Mouse (Mus musculus): ENCODE data around the gene Rrm2. TPM values are rescaled to one million over a fixed set of nuclear protein-coding genes. Genes with fewer than 3 reads are reported as not detected.
A peak's percentile ranks its signal among the peaks of the same experiment; 100 is the strongest.

Gene Rrm2
- polyA plus RNA-seq, 1 experiment from 2014 or later = 439 TPM

DNA sequence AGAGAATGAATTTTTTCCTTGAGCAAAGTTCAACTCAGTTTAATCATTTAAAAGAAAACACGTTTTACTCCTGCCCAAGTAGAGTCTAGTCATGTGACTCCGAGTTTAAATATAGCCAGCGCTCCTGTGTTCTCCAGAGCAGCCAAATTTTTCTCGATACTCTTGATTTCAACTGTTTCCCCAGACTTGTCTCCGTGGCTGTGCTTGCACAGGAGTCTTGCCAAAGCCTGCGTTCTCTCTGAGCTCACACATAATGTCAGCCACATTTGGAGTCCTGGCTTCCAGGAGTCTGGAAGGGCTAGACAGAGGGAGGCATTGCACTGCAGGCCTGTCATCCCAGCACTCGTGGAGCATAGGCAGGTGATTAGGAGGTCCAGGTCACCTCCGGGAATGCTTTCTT, 25.5 kb upstream of the Rrm2 start:
- ATAC-seq (ENCODE audit: insufficient number of reproducible peaks, low FRiP score, low TSS enrichment, low read depth) (no peak), DNase-seq (ENCODE audit: low spot score) (no peak)
- Histone ChIP-seq H3K27me3 (ENCODE audit: control insufficient read depth, insufficient read depth, low read length) (peaks cover 25% of the 10 kb centered on the region), H3K27ac (replicated peaks; ENCODE audit: low read depth, low read length) (no peak overlapping the region), H3K9ac (ENCODE audit: low read length) (no peak overlapping the region), H3K4me3 (ENCODE audit: low read depth, low read length) (no peak overlapping the region), H3K9me3 (ENCODE audit: control insufficient read depth, low read length) (no peaks in the 10 kb centered on the region), H3K36me3 (ENCODE audit: control insufficient read depth, insufficient read depth, low read length) (no peaks in the 10 kb centered on the region), H3K4me2 (ENCODE audit: low read depth, severe bottlenecking) (no peak overlapping the region), H3K4me1 (ENCODE audit: control insufficient read depth, insufficient read depth, low read length) (no peaks in the 10 kb centered on the region; the same call in 1 of the 2 replicates)
- 57% methylated on average over 8 of the region's 8 CpGs for WGBS

DNA sequence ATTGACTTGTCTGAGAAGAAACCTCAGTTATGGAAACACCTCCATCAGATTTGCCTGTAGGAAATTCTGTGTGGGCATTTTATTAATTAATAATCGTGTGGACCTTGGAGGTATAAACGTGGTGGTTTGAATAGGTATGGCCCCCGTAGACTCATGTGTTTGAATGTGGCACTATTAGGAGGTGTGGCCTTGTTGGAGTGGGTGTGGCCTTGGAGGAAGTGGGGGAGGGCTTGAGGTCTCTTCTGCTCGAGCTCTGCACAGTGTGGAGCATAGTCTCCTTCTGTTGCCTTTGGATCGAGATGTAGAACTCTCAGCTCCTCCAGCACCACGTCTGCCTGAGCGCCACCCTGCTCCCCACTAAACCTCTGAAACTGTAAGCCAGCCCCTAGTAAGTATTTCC, 24.6 kb upstream of the Rrm2 start:
- H3K4me3 ChIP-seq (ENCODE audit: low read depth, low read length) = no peak overlapping the region
- H3K27ac ChIP-seq (replicated peaks; ENCODE audit: low read depth, low read length) = no peak overlapping the region
- no peak overlapping the region for H3K4me2 ChIP-seq (ENCODE audit: low read depth, severe bottlenecking)
- H3K9me3 ChIP-seq (ENCODE audit: control insufficient read depth, low read length) = no peaks in the 10 kb centered on the region
- no peak for ATAC-seq (ENCODE audit: insufficient number of reproducible peaks, low FRiP score, low TSS enrichment, low read depth)
- no peaks in the 10 kb centered on the region for H3K36me3 ChIP-seq (ENCODE audit: control insufficient read depth, insufficient read depth, low read length)
- no peak overlapping the region for H3K9ac ChIP-seq (ENCODE audit: low read length)
- DNase-seq (ENCODE audit: low spot score) = no peak
- no peaks in the 10 kb centered on the region; the same call in 1 of the 2 replicates for H3K4me1 ChIP-seq (ENCODE audit: control insufficient read depth, insufficient read depth, low read length)
- 75% methylated on average over 7 of the region's 7 CpGs for WGBS
- H3K27me3 ChIP-seq (ENCODE audit: control insufficient read depth, insufficient read depth, low read length) = peaks cover 25% of the 10 kb centered on the region

DNA sequence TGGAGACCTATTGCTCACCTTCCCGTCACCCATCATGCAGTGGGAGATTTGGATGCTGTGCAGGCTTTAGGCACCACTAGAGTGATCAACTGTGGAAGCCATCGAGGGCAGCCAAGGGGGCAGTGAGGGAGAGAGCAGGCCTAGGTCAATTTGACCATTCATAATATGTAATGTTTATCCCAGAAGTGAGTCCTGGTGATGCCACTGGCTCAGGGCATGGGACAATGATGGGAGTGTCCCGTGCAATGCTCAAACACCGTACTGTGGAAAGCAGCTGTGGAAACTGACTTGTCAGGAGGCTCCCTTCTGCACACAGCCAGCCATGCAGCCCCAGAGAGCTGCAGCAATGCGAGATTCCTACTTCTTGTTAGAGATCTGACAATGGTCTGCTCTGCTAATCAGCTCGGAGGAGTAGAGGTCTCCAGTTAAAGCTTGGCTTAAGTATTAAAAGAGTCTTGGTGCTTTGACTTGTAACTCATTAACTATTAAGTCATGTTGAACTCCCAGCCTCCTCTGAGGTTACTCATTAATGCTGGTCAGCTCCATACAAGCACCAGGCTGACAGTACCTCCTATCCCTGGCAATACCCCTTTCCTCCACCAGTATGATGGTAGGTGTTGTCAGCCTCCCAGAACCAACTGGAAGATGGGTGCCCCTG, 21.9 kb upstream of the Rrm2 start:
- peaks cover 16% of the 10 kb centered on the region for H3K27me3 ChIP-seq (ENCODE audit: control insufficient read depth, insufficient read depth, low read length)
- H3K9ac ChIP-seq (ENCODE audit: low read length) = no peak overlapping the region
- no peak overlapping the region for H3K4me2 ChIP-seq (ENCODE audit: low read depth, severe bottlenecking)
- H3K9me3 ChIP-seq (ENCODE audit: control insufficient read depth, low read length) = no peaks in the 10 kb centered on the region
- ATAC-seq (ENCODE audit: insufficient number of reproducible peaks, low FRiP score, low TSS enrichment, low read depth) = no peak
- WGBS = 74% methylated on average over 6 of the region's 6 CpGs
- H3K36me3 ChIP-seq (ENCODE audit: control insufficient read depth, insufficient read depth, low read length) = no peaks in the 10 kb centered on the region
- no peak for DNase-seq (ENCODE audit: low spot score)
- no peak overlapping the region for H3K4me3 ChIP-seq (ENCODE audit: low read depth, low read length)
- no peak overlapping the region for H3K27ac ChIP-seq (replicated peaks; ENCODE audit: low read depth, low read length)
- H3K4me1 ChIP-seq (ENCODE audit: control insufficient read depth, insufficient read depth, low read length) = no peaks in the 10 kb centered on the region; the same call in 1 of the 2 replicates

DNA sequence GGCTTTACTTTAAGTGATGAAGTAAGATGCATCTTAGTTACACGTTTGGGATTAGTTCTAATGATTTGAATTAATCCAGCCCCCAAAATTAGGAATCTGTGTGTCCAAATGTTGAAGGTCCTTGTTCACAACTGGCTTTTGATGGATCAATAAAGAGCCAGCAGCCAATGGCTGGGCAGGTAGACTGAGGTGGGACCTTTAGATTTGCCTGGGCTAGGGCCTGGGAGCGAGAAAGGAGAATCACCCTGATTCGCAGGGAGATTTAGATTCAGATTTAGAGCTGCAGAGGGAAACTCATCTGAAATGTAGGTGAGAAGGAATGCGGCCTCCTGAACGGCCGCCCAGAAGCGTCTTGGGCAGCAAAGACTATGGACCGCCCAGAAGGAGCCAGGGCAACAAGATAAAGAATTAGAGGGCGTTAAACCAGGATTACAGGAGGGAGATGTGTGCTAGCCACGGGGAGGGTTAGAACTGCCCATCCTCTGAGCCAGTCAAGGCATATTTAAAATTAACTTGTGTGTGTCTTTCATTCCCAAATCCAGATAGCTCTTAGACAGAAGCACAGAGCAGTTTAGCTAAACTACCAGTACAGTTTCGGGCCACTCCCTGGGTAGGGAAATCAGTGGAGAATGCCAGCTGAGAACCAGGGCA, 21.2 kb upstream of the Rrm2 start:
- no peaks in the 10 kb centered on the region for H3K9me3 ChIP-seq (ENCODE audit: control insufficient read depth, low read length)
- peaks cover 9% of the 10 kb centered on the region for H3K27me3 ChIP-seq (ENCODE audit: control insufficient read depth, insufficient read depth, low read length)
- ATAC-seq (ENCODE audit: insufficient number of reproducible peaks, low FRiP score, low TSS enrichment, low read depth) (no peak), DNase-seq (ENCODE audit: low spot score) (no peak)
- H3K4me3 ChIP-seq (ENCODE audit: low read depth, low read length) = no peak overlapping the region
- H3K9ac ChIP-seq (ENCODE audit: low read length) = no peak overlapping the region
- no peaks in the 10 kb centered on the region for H3K4me1 ChIP-seq (ENCODE audit: control insufficient read depth, insufficient read depth, low read length)
- H3K27ac ChIP-seq (replicated peaks; ENCODE audit: low read depth, low read length) = no peak overlapping the region
- WGBS = 76% methylated on average over 11 of the region's 11 CpGs
- H3K36me3 ChIP-seq (ENCODE audit: control insufficient read depth, insufficient read depth, low read length) = no peaks in the 10 kb centered on the region
- H3K4me2 ChIP-seq (ENCODE audit: low read depth, severe bottlenecking) = no peak overlapping the region

DNA sequence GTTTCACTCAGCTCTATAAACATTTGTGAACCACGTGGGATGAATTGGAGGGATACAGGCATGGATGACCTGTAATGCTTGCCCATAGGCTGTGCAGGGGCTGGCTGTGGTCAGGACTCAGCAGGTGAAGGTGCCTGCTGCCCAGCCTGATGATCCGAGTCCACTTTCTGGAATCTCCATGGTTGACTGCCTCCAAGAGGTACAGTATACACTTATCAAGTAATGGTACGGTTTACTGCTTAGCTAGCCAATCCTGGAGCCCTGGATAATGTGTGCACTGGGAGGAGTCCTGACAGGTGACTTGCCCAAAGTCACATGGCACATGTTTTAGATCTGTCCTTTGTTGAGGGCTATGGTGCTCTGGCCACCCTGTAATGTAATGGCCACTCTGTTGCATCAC, 17.7 kb upstream of the Rrm2 start:
- no peak overlapping the region for H3K4me2 ChIP-seq (ENCODE audit: low read depth, severe bottlenecking)
- DNase-seq (ENCODE audit: low spot score) = no peak
- no peaks in the 10 kb centered on the region for H3K9me3 ChIP-seq (ENCODE audit: control insufficient read depth, low read length)
- no peak overlapping the region for H3K9ac ChIP-seq (ENCODE audit: low read length)
- ATAC-seq (ENCODE audit: insufficient number of reproducible peaks, low FRiP score, low TSS enrichment, low read depth) = no peak
- no peak overlapping the region for H3K27ac ChIP-seq (replicated peaks; ENCODE audit: low read depth, low read length)
- WGBS = 84% methylated on average over 3 of the region's 3 CpGs
- no peak overlapping the region for H3K4me3 ChIP-seq (ENCODE audit: low read depth, low read length)
- H3K27me3 ChIP-seq (ENCODE audit: control insufficient read depth, insufficient read depth, low read length) = no peaks in the 10 kb centered on the region
- H3K4me1 ChIP-seq (ENCODE audit: control insufficient read depth, insufficient read depth, low read length) = no peaks in the 10 kb centered on the region
- no peaks in the 10 kb centered on the region for H3K36me3 ChIP-seq (ENCODE audit: control insufficient read depth, insufficient read depth, low read length)

DNA sequence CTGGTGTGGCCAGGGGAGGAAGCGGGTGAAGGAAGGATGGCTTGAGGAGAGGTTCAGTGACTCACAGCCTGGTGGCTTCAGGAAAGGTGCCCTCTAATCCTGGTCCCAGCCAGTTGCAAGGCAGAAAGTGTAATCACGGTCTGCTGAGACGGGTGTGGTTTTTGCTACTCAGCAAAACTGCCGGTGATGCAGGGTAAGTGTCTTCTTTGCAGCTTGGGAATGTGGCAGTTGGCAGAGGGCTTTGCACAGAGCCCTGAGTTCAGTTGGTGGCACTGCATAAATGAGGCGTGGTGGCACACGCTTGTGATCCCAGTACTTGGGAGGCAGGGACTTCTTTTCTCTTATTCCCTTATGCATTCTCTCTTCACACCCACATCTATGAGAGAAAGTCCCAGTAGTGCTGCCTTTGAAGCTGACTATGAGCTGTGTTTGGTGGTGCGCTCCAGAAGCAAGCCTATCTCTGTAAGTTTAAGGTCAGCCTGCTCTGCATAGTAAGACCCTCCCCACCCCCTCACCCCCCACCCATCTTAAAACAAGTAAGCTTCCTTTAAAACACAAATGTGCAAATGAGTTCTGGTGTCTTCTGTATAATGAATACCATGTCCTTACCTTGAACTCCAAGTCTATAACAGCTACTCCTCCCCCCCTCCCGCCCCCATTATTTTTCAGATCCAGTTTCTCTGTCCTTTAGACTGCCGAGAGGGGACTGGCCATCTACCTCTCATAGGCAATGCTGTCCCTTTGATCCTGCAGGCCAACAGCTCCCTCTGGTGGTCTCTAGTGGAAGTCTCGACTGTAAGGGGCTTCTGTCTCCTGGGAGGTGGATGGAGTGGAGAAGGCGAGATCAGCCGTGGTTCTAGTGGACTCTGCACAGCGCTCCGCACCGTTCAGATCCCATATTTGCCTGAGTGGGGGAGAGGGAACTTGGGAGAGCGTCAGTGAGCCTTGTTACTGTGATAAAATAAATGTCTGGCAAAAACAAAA, 11.2 kb upstream of the Rrm2 start:
- Histone ChIP-seq H3K36me3 (ENCODE audit: control insufficient read depth, insufficient read depth, low read length) (no peaks in the 10 kb centered on the region), H3K4me2 (ENCODE audit: low read depth, severe bottlenecking) (no peak overlapping the region), H3K27me3 (ENCODE audit: control insufficient read depth, insufficient read depth, low read length) (no peaks in the 10 kb centered on the region), H3K4me3 (ENCODE audit: low read depth, low read length) (no peak overlapping the region), H3K27ac (replicated peaks; ENCODE audit: low read depth, low read length) (no peak overlapping the region), H3K9me3 (ENCODE audit: control insufficient read depth, low read length) (no peaks in the 10 kb centered on the region), H3K9ac (ENCODE audit: low read length) (no peak overlapping the region), H3K4me1 (ENCODE audit: control insufficient read depth, insufficient read depth, low read length) (no peaks in the 10 kb centered on the region)
- DNase-seq (ENCODE audit: low spot score) (peak; percentile 91), ATAC-seq (ENCODE audit: insufficient number of reproducible peaks, low FRiP score, low TSS enrichment, low read depth) (no peak)
- 42% methylated on average over 16 of the region's 16 CpGs for WGBS

DNA sequence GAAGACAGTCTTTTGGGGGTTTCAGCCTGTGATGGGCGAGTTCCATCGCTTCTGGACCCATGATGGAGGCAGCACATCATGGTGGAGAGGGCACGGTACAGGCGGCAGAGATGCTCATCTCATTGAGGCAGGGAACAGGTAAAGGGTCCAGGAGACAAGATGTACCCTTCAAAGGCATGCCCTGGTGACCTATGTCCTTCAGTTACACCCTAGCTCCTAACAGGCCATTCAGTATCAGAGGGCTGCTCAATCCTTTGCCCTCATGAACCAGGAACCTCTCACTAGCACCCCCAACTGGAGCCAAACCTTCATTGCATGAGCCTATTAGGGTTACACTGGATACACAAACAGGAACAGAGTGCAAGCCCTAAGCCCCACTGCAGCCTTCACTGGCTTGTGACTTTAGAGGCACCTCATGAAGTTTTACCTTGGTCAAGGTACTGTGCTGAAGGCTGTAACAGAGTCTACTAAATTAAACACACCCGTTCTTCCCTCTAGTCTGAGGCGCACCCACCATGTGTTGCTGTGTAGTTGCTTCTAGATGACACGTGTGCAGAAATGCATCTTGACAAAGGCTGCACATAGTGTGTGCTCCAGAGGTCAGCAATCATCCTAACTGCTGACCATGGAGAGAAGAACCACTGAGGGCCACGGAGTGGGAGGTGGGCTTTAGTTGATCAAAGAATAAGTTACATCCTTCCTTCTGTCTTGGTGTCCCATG, 10.4 kb upstream of the Rrm2 start:
- H3K36me3 ChIP-seq (ENCODE audit: control insufficient read depth, insufficient read depth, low read length) = no peaks in the 10 kb centered on the region
- H3K9ac ChIP-seq (ENCODE audit: low read length) = no peak overlapping the region
- no peak overlapping the region for H3K4me2 ChIP-seq (ENCODE audit: low read depth, severe bottlenecking)
- no peak overlapping the region for H3K27ac ChIP-seq (replicated peaks; ENCODE audit: low read depth, low read length)
- H3K9me3 ChIP-seq (ENCODE audit: control insufficient read depth, low read length) = no peaks in the 10 kb centered on the region
- WGBS = 58% methylated on average over 8 of the region's 8 CpGs
- no peak for ATAC-seq (ENCODE audit: insufficient number of reproducible peaks, low FRiP score, low TSS enrichment, low read depth)
- DNase-seq (ENCODE audit: low spot score) = no peak
- no peaks in the 10 kb centered on the region for H3K4me1 ChIP-seq (ENCODE audit: control insufficient read depth, insufficient read depth, low read length)
- no peaks in the 10 kb centered on the region for H3K27me3 ChIP-seq (ENCODE audit: control insufficient read depth, insufficient read depth, low read length)
- no peak overlapping the region for H3K4me3 ChIP-seq (ENCODE audit: low read depth, low read length)

DNA sequence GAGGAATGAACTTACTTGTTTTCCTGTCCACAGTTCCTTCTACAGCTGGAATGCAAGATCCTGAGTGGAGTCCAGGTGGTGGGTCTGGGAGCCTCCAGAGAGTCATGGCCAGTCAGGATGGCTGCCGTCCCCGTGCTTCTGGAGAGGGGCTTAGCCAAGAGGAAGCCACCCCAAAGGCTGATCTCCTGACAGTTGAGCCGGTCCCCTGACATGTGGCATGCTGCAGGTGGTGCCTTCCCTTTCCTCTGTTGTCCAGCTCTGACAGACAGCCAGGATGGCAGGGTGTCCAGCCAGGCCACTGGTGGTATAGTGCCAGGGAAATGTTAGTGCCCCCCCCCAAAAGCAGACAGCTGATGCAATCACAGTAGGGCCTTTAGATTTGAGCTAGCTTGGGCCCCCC, 9.5 kb upstream of the Rrm2 start:
- no peak overlapping the region for H3K4me2 ChIP-seq (ENCODE audit: low read depth, severe bottlenecking)
- H3K4me3 ChIP-seq (ENCODE audit: low read depth, low read length) = no peak overlapping the region
- H3K4me1 ChIP-seq (ENCODE audit: control insufficient read depth, insufficient read depth, low read length) = no peaks in the 10 kb centered on the region
- no peak overlapping the region for H3K27ac ChIP-seq (replicated peaks; ENCODE audit: low read depth, low read length)
- H3K27me3 ChIP-seq (ENCODE audit: control insufficient read depth, insufficient read depth, low read length) = no peaks in the 10 kb centered on the region
- DNase-seq (ENCODE audit: low spot score) (no peak), ATAC-seq (ENCODE audit: insufficient number of reproducible peaks, low FRiP score, low TSS enrichment, low read depth) (no peak)
- 87% methylated on average over 3 of the region's 3 CpGs for WGBS
- H3K36me3 ChIP-seq (ENCODE audit: control insufficient read depth, insufficient read depth, low read length) = no peaks in the 10 kb centered on the region
- no peak overlapping the region for H3K9ac ChIP-seq (ENCODE audit: low read length)
- H3K9me3 ChIP-seq (ENCODE audit: control insufficient read depth, low read length) = no peaks in the 10 kb centered on the region

All from limb, embryonic 11.5 days (tissue).